Mouse (Mus musculus) midbrain, embryonic 11.5 days (tissue): ENCODE data around the gene Gm9918. TPM values are rescaled to one million over a fixed set of nuclear protein-coding genes. Genes with fewer than 3 reads are reported as not detected.

Source experiments
- ATAC-seq: fragments of 200-750 bp; cut with Nextera tagmentation; 2 replicates; pipeline ENCODE4 v1.8.0; 2017; ENCODE audit warnings: moderate TSS enrichment, moderate library complexity; ENCODE audit not compliant: low FRiP score
- DNase-seq: peaks from one replicate; pipeline ENCODE4 v3.0.0; 2015; ENCODE audit warnings: low spot score; ENCODE audit errors: missing footprints
- H3K27ac ChIP-seq: fragments of 300-500 bp; sonication (generic); 2 replicates; pipeline ENCODE4 v1.5.1; 2014; ENCODE audit warnings: low read depth, low read length
- H3K27me3 ChIP-seq: fragments of 300-500 bp; sonication (generic); 2 replicates; pipeline ENCODE4 v1.6.1; 2014; ENCODE audit warnings: mild to moderate bottlenecking, low read length, moderate library complexity, mixed read lengths; ENCODE audit not compliant: control insufficient read depth, insufficient read depth
- H3K36me3 ChIP-seq: fragments of 300-500 bp; sonication (generic); 2 replicates; pipeline ENCODE4 v1.6.1; 2014; ENCODE audit warnings: mild to moderate bottlenecking, low read length, moderate library complexity, mixed read lengths; ENCODE audit not compliant: control insufficient read depth, insufficient read depth
- H3K4me1 ChIP-seq: fragments of 300-500 bp; sonication (generic); 2 replicates; pipeline ENCODE4 v1.6.1; 2014; ENCODE audit warnings: low read length; ENCODE audit not compliant: control insufficient read depth, insufficient read depth
- H3K4me2 ChIP-seq: fragments of 300-500 bp; sonication (generic); 2 replicates; pipeline ENCODE4 v1.6.1; 2014; ENCODE audit warnings: mild to moderate bottlenecking, moderate library complexity
- H3K4me3 ChIP-seq: fragments of 300-500 bp; sonication (generic); 2 replicates; pipeline ENCODE4 v1.5.1; 2014; ENCODE audit warnings: low read depth, low read length
- H3K9ac ChIP-seq: fragments of 300-500 bp; sonication (generic); 2 replicates; pipeline ENCODE4 v1.6.1; 2014; ENCODE audit warnings: low read length
- H3K9me3 ChIP-seq: fragments of 300-500 bp; sonication (generic); 2 replicates; pipeline ENCODE4 v1.6.1; 2016; ENCODE audit warnings: low read length; ENCODE audit not compliant: control insufficient read depth
- WGBS: fragments of 180-500 bp; shearing (Covaris S2); extraction: QIAGEN DNeasy Blood & Tissue Kit; methylation state at CpG from one replicate; pipeline ENCODE4 v1.1.7; 2014; 5-methylcytosine and 5-hydroxymethylcytosine counted together
- polyA plus RNA-seq: library from polyadenylated mRNA; unstranded; fragments of >200 nt; fragmentation: Nextera tagmentation; extraction: Ambion mirVana; gene quantifications from 2 replicates; pipeline ENCODE4 v1.2.1, GENCODE M21; 2014

Gm9918 gene
- polyA plus RNA-seq, 1 experiment from 2014 or later, result 0.15 TPM

DNA sequence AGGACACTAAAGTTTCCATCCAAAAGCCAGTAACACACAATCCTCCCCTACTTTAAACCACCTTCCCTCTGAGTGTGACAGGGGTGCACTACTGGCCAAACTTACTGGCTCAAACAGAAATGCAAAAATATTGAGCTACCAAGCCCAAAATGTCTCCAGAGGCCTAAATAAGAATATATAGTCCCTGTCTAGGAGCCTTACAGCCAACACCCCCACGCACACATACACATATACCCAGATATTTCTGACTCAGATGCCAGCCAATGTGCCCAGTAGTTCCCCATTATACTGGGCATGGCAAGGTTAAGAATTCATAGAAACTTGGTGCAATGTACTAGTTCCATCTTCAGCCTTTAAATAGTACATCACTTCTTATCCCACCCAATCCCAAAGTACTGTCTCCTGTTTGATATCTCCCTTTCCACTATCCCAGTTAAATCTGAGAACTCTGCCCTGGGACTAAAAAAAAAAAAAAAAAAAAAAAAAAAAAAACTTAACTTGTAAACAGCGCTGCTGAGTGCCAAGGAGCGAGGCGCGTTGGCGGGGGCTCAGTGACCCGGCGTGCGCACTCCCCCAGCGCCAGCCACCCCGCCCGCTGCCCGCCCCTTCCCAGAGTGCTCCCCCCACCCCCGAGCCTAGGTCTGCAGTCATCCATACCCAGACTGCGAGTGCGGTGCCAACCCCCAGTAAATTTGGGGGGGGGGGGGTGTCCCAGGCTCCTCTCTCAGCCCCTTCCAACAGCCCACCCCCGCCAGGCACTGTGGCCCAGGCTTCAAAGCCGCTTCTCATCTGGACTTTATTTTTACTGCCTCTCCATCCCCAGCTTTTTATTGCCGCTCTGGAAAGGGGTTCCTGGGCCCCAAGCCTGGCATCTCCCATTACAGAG is 25.8 kb upstream of the Gm9918 start:
- Histone ChIP-seq H3K27me3 (peaks cover 66% of the 10 kb centered on the region), H3K4me3 (no peak overlapping the region), H3K4me1 (peaks cover 26% of the 10 kb centered on the region), H3K9ac (no peak overlapping the region), H3K4me2 (peak overlapping the region; percentile 11; the same call in 1 of the 2 replicates), H3K27ac (no peak overlapping the region), H3K9me3 (no peaks in the 10 kb centered on the region), H3K36me3 (no peaks in the 10 kb centered on the region)
- DNase-seq (no peak), ATAC-seq (no peak)
- WGBS, result 7% methylated on average over 17 of the region's 19 CpGs

DNA sequence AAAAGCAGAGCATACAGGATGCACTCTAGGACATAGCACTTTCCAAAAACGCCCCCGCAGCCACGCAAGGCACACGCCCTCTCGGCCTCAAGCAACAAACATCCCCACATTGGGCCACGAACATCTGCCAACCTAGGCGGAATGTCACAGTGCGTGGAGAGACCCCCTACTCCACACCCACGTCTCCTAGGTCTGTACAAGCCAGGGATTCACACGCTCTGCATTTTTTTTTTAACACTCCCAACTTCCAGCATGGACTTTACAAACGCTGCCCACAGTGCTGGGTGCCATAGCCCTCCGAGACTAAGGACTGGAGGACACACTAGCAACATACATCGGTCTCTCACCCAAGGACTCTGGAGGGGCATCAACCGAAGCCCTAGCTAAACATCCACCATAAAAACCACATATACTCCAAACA is 24.9 kb upstream of the Gm9918 start:
- Histone ChIP-seq H3K4me1 (peaks cover 26% of the 10 kb centered on the region), H3K4me2 (peak overlapping the region; percentile 98), H3K27ac (no peak overlapping the region), H3K9me3 (no peaks in the 10 kb centered on the region), H3K27me3 (peaks cover 72% of the 10 kb centered on the region), H3K9ac (peak overlapping the region; percentile 46; the same call in 1 of the 2 replicates), H3K36me3 (no peaks in the 10 kb centered on the region), H3K4me3 (peak overlapping the region; percentile 58)
- 4% methylated on average over 14 of the region's 14 CpGs for WGBS
- no peak for DNase-seq
- ATAC-seq, result no peak

DNA sequence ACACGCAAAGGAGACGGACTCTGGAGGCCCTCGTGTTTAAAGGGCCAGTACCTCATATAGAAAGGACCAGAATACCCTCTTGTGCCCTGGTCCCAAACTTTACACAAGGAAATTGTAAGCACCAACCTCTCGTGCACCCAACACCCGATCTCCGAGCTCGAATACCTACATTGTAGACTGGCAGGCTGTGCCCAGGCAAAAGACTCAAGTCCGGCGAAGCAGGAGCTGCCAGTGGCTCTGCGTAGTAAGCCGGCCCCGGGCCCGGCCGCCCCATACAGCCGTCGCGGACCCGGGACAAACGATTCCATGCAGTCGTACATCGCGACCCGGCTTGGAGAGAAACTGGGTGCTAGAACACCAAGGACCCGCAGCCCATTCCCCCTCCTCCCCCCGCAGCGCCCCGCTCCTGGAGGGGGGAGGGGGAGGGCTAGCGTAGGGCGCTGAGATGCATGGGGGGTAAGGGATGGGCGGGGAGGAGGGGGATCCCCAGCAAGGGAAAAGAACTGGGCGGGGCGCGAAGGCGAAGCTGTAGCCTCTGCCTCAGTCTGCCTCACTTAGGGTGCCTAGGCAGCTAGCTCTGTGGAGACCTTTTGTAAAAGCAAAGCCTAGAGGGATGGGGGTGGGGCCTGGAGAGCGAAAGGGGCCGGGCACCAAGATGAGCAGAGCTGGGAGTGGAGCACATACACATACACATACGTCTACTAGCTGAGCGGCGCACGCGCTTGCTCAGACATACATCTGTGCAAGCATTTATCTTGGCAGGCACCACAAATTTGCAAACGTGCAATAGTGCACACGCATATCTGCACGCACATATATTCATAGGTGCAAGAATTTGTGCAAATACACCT is 24.2 kb upstream of the Gm9918 start:
- DNase-seq (peak; percentile 95), ATAC-seq (peak; percentile 54; the same call in 1 of the 2 replicates)
- peaks cover 72% of the 10 kb centered on the region for H3K27me3 ChIP-seq
- H3K36me3 ChIP-seq, result no peaks in the 10 kb centered on the region
- under 1% methylated on average over 39 of the region's 44 CpGs for WGBS
- H3K9ac ChIP-seq, result peak overlapping the region; percentile 46
- H3K4me1 ChIP-seq, result peaks cover 26% of the 10 kb centered on the region
- H3K9me3 ChIP-seq, result no peaks in the 10 kb centered on the region
- H3K4me2 ChIP-seq, result peak overlapping the region; percentile 98
- H3K4me3 ChIP-seq, result peak overlapping the region; percentile 58
- H3K27ac ChIP-seq, result no peak overlapping the region; the same call in 1 of the 2 replicates

DNA sequence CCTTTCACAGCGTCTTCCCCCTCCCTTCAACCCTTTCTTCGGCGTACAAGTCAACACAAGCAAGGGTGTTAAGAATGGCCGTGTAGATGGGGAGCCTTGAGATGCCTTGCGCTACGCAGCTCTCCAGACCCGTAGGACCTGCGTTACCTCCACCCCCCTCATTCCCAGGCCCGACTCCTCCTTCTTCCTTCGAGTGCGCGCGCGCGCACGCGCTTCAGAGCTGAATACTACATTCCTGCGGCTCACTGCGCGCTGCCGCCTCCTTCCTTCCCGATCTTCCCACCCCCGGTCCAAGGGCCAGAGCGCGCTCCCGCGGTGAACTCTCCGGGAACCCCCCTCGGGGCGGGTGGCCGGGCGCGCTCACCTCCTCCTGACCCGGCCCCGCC is 23.5 kb upstream of the Gm9918 start:
- no peaks in the 10 kb centered on the region for H3K9me3 ChIP-seq
- H3K36me3 ChIP-seq, result no peaks in the 10 kb centered on the region
- peaks cover 26% of the 10 kb centered on the region for H3K4me1 ChIP-seq
- H3K9ac ChIP-seq, result peak overlapping the region; percentile 51
- DNase-seq, result peak; percentile 98
- peak overlapping the region; percentile 98 for H3K4me2 ChIP-seq
- peak overlapping the region; percentile 58 for H3K4me3 ChIP-seq
- WGBS, result 0% methylated on average over 34 of the region's 35 CpGs
- peak; percentile 54 for ATAC-seq
- peaks cover 69% of the 10 kb centered on the region for H3K27me3 ChIP-seq
- H3K27ac ChIP-seq, result no peak overlapping the region

DNA sequence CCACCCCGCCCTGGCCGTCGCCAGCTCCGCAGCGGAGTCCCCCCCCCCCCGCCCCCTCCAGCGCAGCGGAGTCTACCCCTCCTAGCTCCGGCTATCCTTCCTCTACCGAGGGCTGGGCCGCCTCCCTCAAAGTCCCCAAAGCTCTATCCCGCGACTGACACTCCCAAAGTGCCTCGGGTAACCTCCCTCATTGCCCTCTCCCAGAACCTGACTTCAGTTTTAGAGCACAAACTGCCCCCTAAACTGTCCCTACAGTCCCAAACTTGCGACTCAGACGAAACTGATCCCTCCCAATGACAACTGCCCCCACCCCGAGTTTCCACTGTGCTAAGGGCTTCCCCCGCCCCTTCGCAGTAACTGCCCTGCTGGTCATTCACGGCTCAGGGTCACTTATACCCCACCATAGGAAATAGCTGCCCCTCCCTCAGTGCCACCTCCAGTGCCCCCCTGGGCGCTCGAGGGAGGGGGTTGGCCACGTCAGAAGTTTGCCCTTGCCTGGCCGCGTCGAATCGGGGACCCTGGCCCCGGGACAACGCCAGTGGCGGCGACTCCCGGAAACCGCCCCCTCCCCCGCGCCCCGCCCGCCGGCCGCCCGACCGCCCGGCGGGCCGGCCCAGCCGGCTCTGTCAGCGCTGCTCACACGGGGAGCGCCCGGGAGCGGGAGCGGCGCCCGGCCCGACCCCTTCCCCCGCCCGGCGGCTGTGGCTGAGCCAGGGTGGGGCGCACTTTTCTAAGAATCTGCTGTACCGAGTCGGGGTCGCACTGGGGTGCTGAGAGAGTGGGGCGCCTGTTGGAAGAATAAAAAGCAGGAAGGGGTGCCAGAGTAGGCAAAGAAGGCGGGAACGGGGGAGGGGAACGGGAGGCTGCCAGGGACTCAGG is 22.9 kb upstream of the Gm9918 start:
- Histone ChIP-seq H3K4me2 (peak overlapping the region; percentile 98), H3K4me3 (peak overlapping the region; percentile 58), H3K9me3 (no peaks in the 10 kb centered on the region), H3K27me3 (peaks cover 69% of the 10 kb centered on the region), H3K27ac (no peak overlapping the region), H3K9ac (peak overlapping the region; percentile 57), H3K36me3 (no peaks in the 10 kb centered on the region), H3K4me1 (peaks cover 26% of the 10 kb centered on the region)
- 1% methylated on average over 37 of the region's 65 CpGs for WGBS
- DNase-seq, result peak; percentile 96
- ATAC-seq, result peak; percentile 45

DNA sequence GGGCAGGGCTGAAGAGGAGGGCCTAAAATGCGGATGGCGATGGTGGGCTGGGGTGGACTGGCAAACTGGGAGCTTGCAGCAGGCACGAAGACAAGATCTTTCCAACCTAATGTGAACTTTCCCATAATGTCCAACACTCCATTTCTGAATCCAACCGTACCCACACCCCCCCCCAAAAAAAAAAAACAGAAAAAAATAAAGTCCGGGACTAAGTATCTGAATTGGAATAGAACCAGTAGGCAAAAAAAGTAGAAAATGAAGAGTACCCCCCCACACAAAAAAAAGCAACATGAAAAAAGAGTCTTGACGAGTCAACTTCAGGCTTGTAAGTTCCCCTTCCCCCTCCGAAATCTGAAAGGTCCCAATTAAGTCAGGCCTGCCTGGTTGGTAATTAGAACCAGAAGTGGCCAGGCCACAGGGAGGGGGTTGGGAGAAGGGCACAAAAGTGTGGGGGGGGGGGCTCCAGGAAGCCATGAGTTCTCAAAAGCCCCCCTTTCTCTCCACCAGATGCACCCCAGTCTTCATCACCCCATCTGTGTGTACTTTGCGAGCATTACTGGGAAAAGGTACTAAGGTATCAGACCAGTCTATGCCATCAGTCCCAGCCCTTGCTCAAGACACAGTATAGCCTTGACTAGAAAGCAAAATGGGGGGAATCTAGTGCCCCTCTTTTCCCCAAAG is 22.1 kb upstream of the Gm9918 start:
- Histone ChIP-seq H3K4me2 (peak overlapping the region; percentile 98), H3K27ac (no peak overlapping the region), H3K9me3 (no peaks in the 10 kb centered on the region), H3K36me3 (no peaks in the 10 kb centered on the region), H3K4me1 (peaks cover 26% of the 10 kb centered on the region), H3K27me3 (peaks cover 61% of the 10 kb centered on the region), H3K4me3 (peak overlapping the region; percentile 58), H3K9ac (peak overlapping the region; percentile 57)
- no peak for ATAC-seq
- WGBS, result 6% methylated on average over 8 of the region's 8 CpGs
- peak; percentile 87 for DNase-seq

DNA sequence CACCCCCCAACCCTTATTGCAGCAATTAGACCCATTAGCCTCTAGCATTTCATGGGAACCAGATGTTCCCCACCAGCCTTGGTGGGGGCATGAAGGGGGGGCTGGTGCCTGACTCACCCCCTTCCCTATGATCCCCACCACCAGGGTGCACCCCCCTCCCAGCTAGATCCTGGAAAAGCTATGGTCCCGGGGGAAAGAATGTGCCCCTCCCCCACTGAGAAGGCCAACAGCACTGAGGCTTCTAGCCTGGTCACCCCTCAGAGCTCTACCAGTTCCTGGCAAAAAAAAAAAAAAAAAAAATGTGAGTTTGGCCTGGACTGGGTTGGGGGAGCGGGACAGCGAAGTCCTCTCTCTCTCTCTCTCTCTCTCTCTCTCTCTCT is 21.6 kb upstream of the Gm9918 start:
- ATAC-seq, result no peak
- Histone ChIP-seq H3K27me3 (peaks cover 56% of the 10 kb centered on the region), H3K4me2 (no peak overlapping the region; the same call in 1 of the 2 replicates), H3K4me1 (peaks cover 21% of the 10 kb centered on the region), H3K9me3 (no peaks in the 10 kb centered on the region), H3K4me3 (no peak overlapping the region), H3K36me3 (no peaks in the 10 kb centered on the region), H3K27ac (no peak overlapping the region), H3K9ac (no peak overlapping the region)
- 0% methylated on average over 3 of the region's 3 CpGs for WGBS
- no peak for DNase-seq

DNA sequence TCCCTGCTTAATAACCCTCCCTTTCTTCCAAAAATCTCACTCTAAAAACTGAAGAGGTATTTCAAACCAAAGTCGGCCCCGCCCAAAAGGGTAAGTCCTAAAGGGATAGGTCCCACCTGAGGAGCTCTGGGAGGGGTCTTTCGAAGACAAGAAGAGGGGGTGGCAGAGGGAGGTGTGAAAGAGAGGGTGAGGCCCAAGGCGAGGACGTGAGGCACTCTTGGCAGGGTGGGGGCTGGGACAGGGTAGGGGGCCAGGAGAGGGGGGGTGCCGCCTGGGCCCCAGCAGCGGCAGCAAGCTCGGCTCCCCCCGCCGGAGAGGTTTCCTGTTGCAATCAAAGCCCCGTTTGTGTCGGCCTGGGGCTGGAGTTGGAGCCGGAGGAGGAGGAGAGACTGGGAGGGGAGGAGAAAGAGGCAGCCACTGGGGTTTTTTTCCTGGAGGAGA is 21.1 kb upstream of the Gm9918 start:
- DNase-seq (peak; percentile 87), ATAC-seq (no peak)
- no peak overlapping the region for H3K4me3 ChIP-seq
- H3K36me3 ChIP-seq, result no peaks in the 10 kb centered on the region
- peaks cover 21% of the 10 kb centered on the region for H3K4me1 ChIP-seq
- peak overlapping the region; percentile 30; the same call in 1 of the 2 replicates for H3K9ac ChIP-seq
- H3K27ac ChIP-seq, result no peak overlapping the region
- H3K4me2 ChIP-seq, result no peak overlapping the region
- 4% methylated on average over 13 of the region's 13 CpGs for WGBS
- peaks cover 52% of the 10 kb centered on the region for H3K27me3 ChIP-seq
- no peaks in the 10 kb centered on the region for H3K9me3 ChIP-seq
